Mouse (Mus musculus): Measurements from ENCODE around the gene Mthfd1.

GRCm38 (mm10) chr12:76300367-76300766, 45.3 kb downstream of the Mthfd1 start:
- TF ChIP-seq HCFC1 (IDR thresholded peaks at IDR 0.05; ENCODE audit: borderline replicate concordance, insufficient read depth, low read length) (no peak), CHD2 (IDR thresholded peaks at IDR 0.05; ENCODE audit: low read depth, low read length) (no peak), MAFK (IDR thresholded peaks at IDR 0.05; ENCODE audit: insufficient read depth, low read depth, low read length) (no peak), ZNF384 (IDR thresholded peaks at IDR 0.05; ENCODE audit: low read depth, low read length) (no peak), ZC3H11A (IDR thresholded peaks at IDR 0.05; ENCODE audit: borderline replicate concordance, low read depth, low read length) (no peak)

Data from ES-E14 (cell line).